Mouse (Mus musculus): Measurements from ENCODE around the gene Gm10638. TPM values are rescaled to one million over a fixed set of nuclear protein-coding genes. Genes with fewer than 3 reads are reported as not detected.

The Gm10638 gene
- polyA plus RNA-seq, 1 experiment from 2014 or later = 6.3 TPM

DNA sequence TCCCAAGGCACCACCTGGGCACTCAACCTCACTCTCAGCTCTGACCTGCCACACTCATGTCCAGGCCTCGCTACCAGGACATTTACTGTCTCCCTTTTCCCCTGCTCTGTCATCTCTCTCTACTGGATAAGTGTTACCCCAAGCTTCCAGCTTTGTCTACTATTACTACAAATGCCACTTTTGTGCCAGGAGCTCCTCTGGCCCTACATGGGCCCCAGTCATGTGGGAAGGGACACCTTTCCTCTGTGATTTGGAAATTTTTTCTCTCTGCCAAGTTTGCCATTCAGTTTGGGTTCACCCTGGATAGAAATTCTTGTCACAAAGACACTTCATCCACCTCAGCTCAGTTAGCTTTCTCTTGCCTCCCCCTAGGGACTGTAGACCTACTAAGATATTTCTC, 14.6 kb upstream of the Gm10638 start:
- no peak overlapping the region for H3K9ac ChIP-seq (ENCODE audit: low read depth, low read length)
- DNase-seq (ENCODE audit: low spot score) (no peak), ATAC-seq (ENCODE audit: low FRiP score) (no peak)
- 92% methylated on average over 1 of the region's 1 CpGs for WGBS
- no peaks in the 10 kb centered on the region for H3K9me3 ChIP-seq (ENCODE audit: control insufficient read depth, low read length)
- no peak overlapping the region for H3K27ac ChIP-seq (ENCODE audit: low read depth, low read length)
- H3K36me3 ChIP-seq (ENCODE audit: control insufficient read depth, insufficient read depth, low read length) = no peaks in the 10 kb centered on the region
- no peaks in the 10 kb centered on the region for H3K27me3 ChIP-seq (ENCODE audit: control insufficient read depth, insufficient read depth, low read length)
- no peaks in the 10 kb centered on the region for H3K4me1 ChIP-seq (replicated peaks; ENCODE audit: control insufficient read depth, insufficient read depth, low read length)
- H3K4me2 ChIP-seq (replicated peaks; ENCODE audit: low read depth, low read length) = no peak overlapping the region
- H3K4me3 ChIP-seq (ENCODE audit: low read depth, low read length) = no peak overlapping the region

DNA sequence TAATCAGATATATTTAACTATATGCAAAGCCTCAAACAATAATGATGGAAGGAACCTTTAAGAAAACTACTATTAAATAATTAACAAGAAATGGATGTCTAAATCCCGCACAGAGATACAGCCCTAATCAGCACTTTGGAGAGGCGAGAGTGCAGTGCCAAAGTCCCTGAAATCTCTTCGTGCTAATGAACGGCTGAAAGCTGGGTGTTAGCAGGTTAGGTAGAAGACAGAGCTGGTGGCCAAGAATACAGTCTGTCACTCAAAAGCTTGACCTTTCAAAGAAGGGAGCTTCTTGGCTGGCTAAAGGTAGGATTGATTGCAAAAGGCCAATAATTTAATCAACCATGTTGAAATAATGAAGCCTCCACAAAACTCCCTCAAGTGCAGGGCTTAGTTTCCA, 11.3 kb upstream of the Gm10638 start:
- ATAC-seq (ENCODE audit: low FRiP score) = no peak
- H3K4me1 ChIP-seq (replicated peaks; ENCODE audit: control insufficient read depth, insufficient read depth, low read length) = no peaks in the 10 kb centered on the region
- H3K36me3 ChIP-seq (ENCODE audit: control insufficient read depth, insufficient read depth, low read length) = no peaks in the 10 kb centered on the region
- H3K9me3 ChIP-seq (ENCODE audit: control insufficient read depth, low read length) = no peaks in the 10 kb centered on the region
- H3K27ac ChIP-seq (ENCODE audit: low read depth, low read length) = no peak overlapping the region
- 87% methylated on average over 4 of the region's 4 CpGs for WGBS
- H3K9ac ChIP-seq (ENCODE audit: low read depth, low read length) = no peak overlapping the region
- H3K27me3 ChIP-seq (ENCODE audit: control insufficient read depth, insufficient read depth, low read length) = no peaks in the 10 kb centered on the region
- no peak for DNase-seq (ENCODE audit: low spot score)
- no peak overlapping the region for H3K4me3 ChIP-seq (ENCODE audit: low read depth, low read length)
- H3K4me2 ChIP-seq (replicated peaks; ENCODE audit: low read depth, low read length) = no peak overlapping the region

DNA sequence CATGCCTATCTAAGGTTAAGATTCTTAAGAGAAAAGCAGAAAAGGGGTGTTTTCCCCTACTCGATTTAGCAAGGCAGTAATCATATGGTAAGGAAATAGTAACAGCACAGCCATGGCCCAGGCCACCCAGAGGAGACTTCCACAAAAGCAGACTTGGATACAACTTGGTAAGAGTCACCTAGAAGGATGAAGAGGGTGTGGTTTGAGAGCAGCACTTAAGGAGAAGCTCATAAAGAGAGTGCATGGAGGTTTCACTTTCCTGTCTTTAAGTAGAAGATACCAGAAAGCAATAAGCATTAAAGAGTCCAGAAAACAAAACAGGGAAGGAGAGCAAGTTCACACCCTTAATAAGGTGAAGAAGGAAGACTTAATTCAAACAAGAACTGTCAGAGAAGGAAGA, 10.5 kb upstream of the Gm10638 start:
- 97% methylated on average over 1 of the region's 1 CpGs for WGBS

DNA sequence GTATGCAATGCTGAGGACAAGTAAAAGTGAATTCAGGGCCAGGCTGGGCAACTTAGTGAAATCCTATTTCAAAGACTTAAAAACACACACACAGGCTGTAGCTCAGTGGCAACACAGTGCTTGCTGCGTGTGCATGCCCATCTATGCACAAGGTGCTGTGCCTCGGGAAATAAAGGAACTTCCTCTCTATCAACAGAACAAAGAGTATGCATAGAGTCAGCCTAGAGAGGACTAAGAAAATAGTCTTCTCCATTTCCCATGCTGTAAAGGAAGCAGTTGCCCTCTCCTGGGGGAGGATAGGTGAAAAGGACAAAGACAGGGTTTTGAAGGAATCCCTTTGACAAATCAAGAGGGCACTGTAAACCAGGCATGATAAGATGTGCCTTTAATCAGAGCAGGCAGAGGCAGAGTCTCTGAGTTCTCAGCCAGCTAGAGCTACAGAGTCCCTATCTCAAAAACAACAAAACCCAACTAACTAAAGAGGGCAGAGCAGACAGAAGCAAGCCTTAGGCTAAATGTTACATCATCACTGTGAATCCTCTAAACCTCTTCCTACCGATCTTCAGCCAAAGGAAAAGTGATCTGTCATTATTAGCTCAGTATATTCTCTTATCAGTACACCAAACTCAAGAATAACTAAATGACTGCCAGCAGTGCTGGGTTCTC, 9.9 kb upstream of the Gm10638 start:
- H3K4me3 ChIP-seq (ENCODE audit: low read depth, low read length) = no peak overlapping the region
- H3K36me3 ChIP-seq (ENCODE audit: control insufficient read depth, insufficient read depth, low read length) = no peaks in the 10 kb centered on the region
- no peak overlapping the region for H3K9ac ChIP-seq (ENCODE audit: low read depth, low read length)
- 72% methylated on average over 3 of the region's 3 CpGs for WGBS
- H3K9me3 ChIP-seq (ENCODE audit: control insufficient read depth, low read length) = no peaks in the 10 kb centered on the region
- no peak overlapping the region for H3K27ac ChIP-seq (ENCODE audit: low read depth, low read length)
- no peaks in the 10 kb centered on the region for H3K27me3 ChIP-seq (ENCODE audit: control insufficient read depth, insufficient read depth, low read length)
- no peaks in the 10 kb centered on the region for H3K4me1 ChIP-seq (replicated peaks; ENCODE audit: control insufficient read depth, insufficient read depth, low read length)
- no peak overlapping the region for H3K4me2 ChIP-seq (replicated peaks; ENCODE audit: low read depth, low read length)
- ATAC-seq (ENCODE audit: low FRiP score) (no peak), DNase-seq (ENCODE audit: low spot score) (no peak)

More for the DNA sequence above, 10.5 kb upstream of the Gm10638 start:
- no peak for ATAC-seq (ENCODE audit: low FRiP score)
- H3K27ac ChIP-seq (ENCODE audit: low read depth, low read length) = no peak overlapping the region
- no peaks in the 10 kb centered on the region for H3K4me1 ChIP-seq (replicated peaks; ENCODE audit: control insufficient read depth, insufficient read depth, low read length)
- no peak overlapping the region for H3K9ac ChIP-seq (ENCODE audit: low read depth, low read length)
- H3K4me3 ChIP-seq (ENCODE audit: low read depth, low read length) = no peak overlapping the region
- no peaks in the 10 kb centered on the region for H3K36me3 ChIP-seq (ENCODE audit: control insufficient read depth, insufficient read depth, low read length)
- H3K4me2 ChIP-seq (replicated peaks; ENCODE audit: low read depth, low read length) = no peak overlapping the region
- no peak for DNase-seq (ENCODE audit: low spot score)
- no peaks in the 10 kb centered on the region for H3K27me3 ChIP-seq (ENCODE audit: control insufficient read depth, insufficient read depth, low read length)
- H3K9me3 ChIP-seq (ENCODE audit: control insufficient read depth, low read length) = no peaks in the 10 kb centered on the region

DNA sequence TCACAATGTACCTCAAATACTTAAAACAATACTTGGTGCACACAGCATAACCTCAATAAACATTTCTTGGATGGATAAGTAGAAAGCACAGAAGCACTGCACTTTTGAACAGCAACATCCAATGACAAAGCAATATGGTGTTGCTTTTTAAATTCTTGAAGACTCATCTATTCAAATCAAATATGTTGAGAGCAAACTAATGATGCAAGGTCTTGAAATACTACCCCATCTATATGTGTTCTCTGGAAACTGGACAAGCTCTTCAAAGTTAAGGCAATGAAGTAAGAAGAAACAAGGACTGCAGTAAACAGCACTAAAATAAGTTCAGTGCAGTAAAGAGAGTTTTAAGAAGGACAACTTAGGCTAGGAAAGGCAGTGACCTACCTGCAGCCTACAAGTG, 4.6 kb upstream of the Gm10638 start:
- ATAC-seq (ENCODE audit: low FRiP score) (no peak), DNase-seq (ENCODE audit: low spot score) (no peak)
- no peak overlapping the region for H3K9ac ChIP-seq (ENCODE audit: low read depth, low read length)
- H3K4me2 ChIP-seq (replicated peaks; ENCODE audit: low read depth, low read length) = no peak overlapping the region
- H3K4me3 ChIP-seq (ENCODE audit: low read depth, low read length) = no peak overlapping the region
- no peaks in the 10 kb centered on the region for H3K27me3 ChIP-seq (ENCODE audit: control insufficient read depth, insufficient read depth, low read length)
- no peaks in the 10 kb centered on the region for H3K36me3 ChIP-seq (ENCODE audit: control insufficient read depth, insufficient read depth, low read length)
- no peak overlapping the region for H3K27ac ChIP-seq (ENCODE audit: low read depth, low read length)
- H3K9me3 ChIP-seq (ENCODE audit: control insufficient read depth, low read length) = no peaks in the 10 kb centered on the region
- H3K4me1 ChIP-seq (replicated peaks; ENCODE audit: control insufficient read depth, insufficient read depth, low read length) = no peaks in the 10 kb centered on the region

DNA sequence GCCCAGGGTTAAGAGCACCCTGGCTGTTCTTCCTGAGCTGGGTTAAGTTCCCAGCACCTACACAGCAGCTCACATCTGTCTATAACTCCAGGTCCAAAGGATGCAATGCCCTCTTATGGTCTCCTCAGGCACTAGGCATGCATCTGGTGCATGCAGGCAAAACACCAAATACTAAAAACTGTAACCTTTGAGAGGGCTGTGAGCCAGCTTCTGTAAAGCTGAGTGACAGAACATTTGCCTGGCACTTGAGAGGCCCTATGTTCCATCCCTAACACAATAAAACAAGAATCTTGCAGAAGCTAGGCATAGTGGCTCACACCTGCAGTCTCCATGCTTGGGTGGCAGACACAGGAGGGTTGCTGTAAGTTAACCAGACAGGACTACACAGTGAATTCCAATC, 3.9 kb upstream of the Gm10638 start:
- H3K9me3 ChIP-seq (ENCODE audit: control insufficient read depth, low read length) = no peaks in the 10 kb centered on the region
- ATAC-seq (ENCODE audit: low FRiP score) (no peak), DNase-seq (ENCODE audit: low spot score) (no peak)
- H3K27ac ChIP-seq (ENCODE audit: low read depth, low read length) = no peak overlapping the region
- H3K27me3 ChIP-seq (ENCODE audit: control insufficient read depth, insufficient read depth, low read length) = no peaks in the 10 kb centered on the region
- no peaks in the 10 kb centered on the region for H3K36me3 ChIP-seq (ENCODE audit: control insufficient read depth, insufficient read depth, low read length)
- no peaks in the 10 kb centered on the region for H3K4me1 ChIP-seq (replicated peaks; ENCODE audit: control insufficient read depth, insufficient read depth, low read length)
- no peak overlapping the region for H3K4me2 ChIP-seq (replicated peaks; ENCODE audit: low read depth, low read length)
- H3K9ac ChIP-seq (ENCODE audit: low read depth, low read length) = no peak overlapping the region
- H3K4me3 ChIP-seq (ENCODE audit: low read depth, low read length) = no peak overlapping the region

DNA sequence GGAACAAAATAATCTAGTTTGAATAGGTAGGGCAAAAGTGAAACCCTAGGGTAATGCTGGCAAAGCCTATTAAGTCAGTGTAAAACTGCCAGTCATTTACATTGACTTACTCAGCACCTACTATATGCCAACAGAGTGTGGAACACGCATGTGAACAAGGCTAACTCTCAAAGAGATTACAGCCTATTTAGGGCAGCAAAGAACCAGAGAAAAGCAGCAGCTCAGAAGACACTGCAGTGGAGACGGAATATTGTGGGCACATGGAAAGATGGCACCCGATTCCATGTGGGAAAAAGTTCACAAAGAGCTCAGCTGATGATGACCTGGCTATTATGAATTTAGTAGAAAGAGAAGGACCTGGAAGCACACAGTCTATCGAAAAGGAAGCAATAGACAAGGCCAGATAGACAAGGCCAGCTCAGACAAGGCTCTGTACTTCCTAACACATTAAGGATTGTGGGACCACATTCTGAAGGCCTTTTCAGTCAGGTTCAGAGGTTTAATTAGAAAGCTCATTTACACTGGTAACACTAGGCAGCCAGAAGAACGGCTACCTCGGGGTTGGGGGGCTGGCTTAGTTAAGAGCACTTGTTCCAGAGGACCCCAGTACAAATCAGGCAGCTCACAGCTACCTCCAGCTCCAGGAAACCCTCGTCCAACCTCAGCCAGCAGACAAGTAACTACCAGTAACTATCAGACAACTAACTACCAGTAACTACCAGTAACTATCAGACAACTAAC, 2.7 kb upstream of the Gm10638 start:
- Histone ChIP-seq H3K9me3 (ENCODE audit: control insufficient read depth, low read length) (no peaks in the 10 kb centered on the region), H3K27me3 (ENCODE audit: control insufficient read depth, insufficient read depth, low read length) (no peaks in the 10 kb centered on the region), H3K4me2 (replicated peaks; ENCODE audit: low read depth, low read length) (no peak overlapping the region), H3K4me1 (replicated peaks; ENCODE audit: control insufficient read depth, insufficient read depth, low read length) (no peaks in the 10 kb centered on the region), H3K4me3 (ENCODE audit: low read depth, low read length) (no peak overlapping the region), H3K27ac (ENCODE audit: low read depth, low read length) (no peak overlapping the region), H3K36me3 (ENCODE audit: control insufficient read depth, insufficient read depth, low read length) (no peaks in the 10 kb centered on the region), H3K9ac (ENCODE audit: low read depth, low read length) (no peak overlapping the region)
- ATAC-seq (ENCODE audit: low FRiP score) = no peak
- 86% methylated on average over 7 of the region's 7 CpGs for WGBS
- DNase-seq (ENCODE audit: low spot score) = no peak

DNA sequence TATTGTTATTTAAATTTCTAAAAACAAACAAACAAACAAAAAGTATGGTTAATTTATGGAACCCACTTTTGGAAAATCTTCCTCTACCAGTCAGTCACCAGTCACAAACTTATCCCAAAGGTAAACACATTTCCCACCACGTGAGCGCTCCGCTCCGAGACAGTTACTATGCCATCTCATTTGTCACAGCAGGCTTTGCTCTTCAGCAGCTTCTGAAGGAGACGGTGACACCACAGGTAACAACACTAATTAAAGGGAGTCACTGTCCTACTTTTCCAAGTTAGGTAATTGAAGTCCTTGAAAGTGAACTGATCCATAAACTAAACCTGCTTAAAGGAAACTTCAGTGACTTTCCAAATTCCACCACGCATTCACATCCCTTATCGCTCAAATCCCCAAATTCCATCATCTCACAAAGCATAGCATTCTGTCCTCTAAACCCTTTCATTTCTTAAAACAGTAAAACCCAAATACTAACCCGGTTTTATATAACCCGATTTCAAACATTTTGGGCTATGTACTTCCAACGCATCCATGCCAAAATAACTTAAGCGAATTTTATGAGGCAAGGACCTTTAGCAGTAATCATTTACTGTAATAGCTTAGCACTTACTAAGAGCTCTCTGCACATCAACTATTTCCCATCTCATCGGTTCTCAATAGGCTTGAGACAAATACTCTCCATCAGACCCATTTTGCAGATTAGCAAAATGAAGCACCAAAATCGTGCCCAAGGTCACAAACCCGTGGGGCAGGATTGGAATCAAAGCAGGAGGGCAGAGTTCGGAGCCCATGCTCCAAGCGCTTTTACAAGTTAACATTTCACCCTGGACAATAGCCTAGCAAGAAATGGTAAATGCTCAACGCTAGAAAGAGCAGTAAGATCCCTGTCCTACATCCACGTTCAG, 932 bp upstream of the Gm10638 start:
- peak overlapping the region; percentile 99 for H3K9ac ChIP-seq (ENCODE audit: low read depth, low read length)
- H3K27me3 ChIP-seq (ENCODE audit: control insufficient read depth, insufficient read depth, low read length) = no peaks in the 10 kb centered on the region
- peak; percentile 31 for DNase-seq (ENCODE audit: low spot score)
- H3K36me3 ChIP-seq (ENCODE audit: control insufficient read depth, insufficient read depth, low read length) = no peaks in the 10 kb centered on the region
- H3K9me3 ChIP-seq (ENCODE audit: control insufficient read depth, low read length) = no peaks in the 10 kb centered on the region
- WGBS = 6% methylated on average over 18 of the region's 18 CpGs
- peak overlapping the region; percentile 92 for H3K4me3 ChIP-seq (ENCODE audit: low read depth, low read length)
- no peaks in the 10 kb centered on the region for H3K4me1 ChIP-seq (replicated peaks; ENCODE audit: control insufficient read depth, insufficient read depth, low read length)
- H3K27ac ChIP-seq (ENCODE audit: low read depth, low read length) = peak overlapping the region; percentile 98
- H3K4me2 ChIP-seq (replicated peaks; ENCODE audit: low read depth, low read length) = peak overlapping the region; percentile 69
- ATAC-seq (ENCODE audit: low FRiP score) = no peak
